Mouse (Mus musculus): ENCODE results near the gene 2310034G01Rik. TPM values are rescaled to one million over a fixed set of nuclear protein-coding genes. Genes with fewer than 3 reads are reported as not detected.

The 2310034G01Rik gene
- total and polyA plus RNA-seq, 2 experiments from 2014 or later, result 2.0 to 3.8 TPM

DNA sequence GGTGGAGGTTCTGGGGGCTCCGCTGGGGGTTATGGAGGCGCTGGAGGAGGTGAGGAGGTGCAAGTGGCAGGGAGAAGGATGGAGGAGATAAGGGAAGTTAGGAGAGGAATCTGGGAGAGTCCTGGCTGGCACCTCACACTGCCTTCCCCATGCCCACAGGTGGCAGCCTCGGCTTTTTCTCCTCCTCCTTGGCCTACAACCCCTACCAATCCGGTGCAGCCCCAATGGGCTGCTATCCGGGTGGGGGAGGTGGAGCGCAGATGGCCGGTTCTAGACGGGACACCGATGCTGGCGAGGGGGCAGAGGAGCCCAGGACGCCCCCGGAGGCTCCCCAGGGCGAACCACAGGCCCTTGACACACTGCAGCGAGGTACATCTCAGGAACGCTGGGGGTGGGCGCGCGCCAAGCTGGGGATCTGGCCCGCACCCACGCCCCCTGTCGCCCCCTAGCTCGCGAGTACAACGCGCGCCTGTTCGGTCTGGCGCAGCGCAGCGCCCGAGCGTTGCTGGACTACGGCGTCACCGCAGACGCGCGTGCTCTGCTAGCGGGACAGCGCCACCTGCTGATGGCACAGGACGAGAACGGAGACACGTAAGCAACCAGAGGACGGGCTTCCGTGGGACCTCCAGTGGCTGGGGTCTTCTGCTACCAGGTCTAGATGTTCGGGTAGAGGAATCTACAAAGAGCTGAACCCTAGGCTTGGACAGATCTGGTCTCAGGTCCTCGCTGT lies 41.2 kb downstream of the 2310034G01Rik start:
- ATAC-seq (ENCODE audit: low FRiP score) (peak; percentile 53), DNase-seq (ENCODE audit: low spot score) (peak; percentile 93)
- Histone ChIP-seq H3K4me3 (ENCODE audit: low read depth, low read length) (peak overlapping the region; percentile 46), H3K27ac (ENCODE audit: low read depth, low read length) (no peak overlapping the region), H3K4me1 (ENCODE audit: insufficient read depth, low read length) (no peaks in the 10 kb centered on the region), H3K9me3 (ENCODE audit: low read length) (no peaks in the 10 kb centered on the region), H3K36me3 (ENCODE audit: insufficient read depth, low read length) (peaks cover 32% of the 10 kb centered on the region), H3K27me3 (ENCODE audit: insufficient read depth, low read length) (0 out of 2 replicates have a peak, but pooled peaks cover 10% of the 10 kb centered on the region), H3K4me2 (ENCODE audit: low read depth, low read length, poor library complexity, severe bottlenecking) (peak overlapping the region; percentile 81), H3K9ac (replicated peaks; ENCODE audit: low read length, poor library complexity, severe bottlenecking) (peak overlapping the region; percentile 62)
- WGBS, result 2% methylated on average over 47 of the region's 47 CpGs
- TF ChIP-seq CTCF (IDR thresholded peaks at IDR 0.05), result peak; percentile 95

DNA sequence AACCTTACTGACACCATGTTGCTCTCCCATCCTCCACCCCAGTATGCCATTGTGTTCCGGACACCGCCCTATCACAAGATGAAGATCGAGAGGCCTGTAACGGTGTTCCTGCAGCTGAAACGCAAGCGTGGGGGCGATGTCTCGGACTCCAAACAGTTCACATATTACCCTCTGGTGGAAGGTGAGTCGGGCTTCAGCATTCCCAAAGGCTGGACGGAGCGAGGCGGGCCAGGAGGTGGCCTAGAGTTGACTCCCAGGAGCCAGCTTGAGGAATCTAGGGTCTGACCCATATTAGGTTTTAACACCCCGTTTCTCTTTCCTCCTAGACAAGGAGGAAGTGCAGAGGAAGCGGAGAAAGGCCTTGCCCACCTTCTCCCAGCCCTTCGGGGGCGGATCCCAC lies 41.8 kb downstream of the 2310034G01Rik start:
- WGBS, result 71% methylated on average over 16 of the region's 16 CpGs
- 0 out of 2 replicates have a peak, but pooled peaks cover 10% of the 10 kb centered on the region for H3K27me3 ChIP-seq (ENCODE audit: insufficient read depth, low read length)
- H3K36me3 ChIP-seq (ENCODE audit: insufficient read depth, low read length), result peaks cover 26% of the 10 kb centered on the region
- DNase-seq (ENCODE audit: low spot score) (no peak), ATAC-seq (ENCODE audit: low FRiP score) (no peak)
- H3K4me2 ChIP-seq (ENCODE audit: low read depth, low read length, poor library complexity, severe bottlenecking), result peak overlapping the region; percentile 81
- peak overlapping the region; percentile 46; the same call in 1 of the 2 replicates for H3K4me3 ChIP-seq (ENCODE audit: low read depth, low read length)
- no peaks in the 10 kb centered on the region for H3K9me3 ChIP-seq (ENCODE audit: low read length)
- H3K9ac ChIP-seq (replicated peaks; ENCODE audit: low read length, poor library complexity, severe bottlenecking), result no peak overlapping the region
- no peak overlapping the region for H3K27ac ChIP-seq (ENCODE audit: low read depth, low read length)
- TF ChIP-seq CTCF (IDR thresholded peaks at IDR 0.05), result no peak
- no peaks in the 10 kb centered on the region for H3K4me1 ChIP-seq (ENCODE audit: insufficient read depth, low read length)

DNA sequence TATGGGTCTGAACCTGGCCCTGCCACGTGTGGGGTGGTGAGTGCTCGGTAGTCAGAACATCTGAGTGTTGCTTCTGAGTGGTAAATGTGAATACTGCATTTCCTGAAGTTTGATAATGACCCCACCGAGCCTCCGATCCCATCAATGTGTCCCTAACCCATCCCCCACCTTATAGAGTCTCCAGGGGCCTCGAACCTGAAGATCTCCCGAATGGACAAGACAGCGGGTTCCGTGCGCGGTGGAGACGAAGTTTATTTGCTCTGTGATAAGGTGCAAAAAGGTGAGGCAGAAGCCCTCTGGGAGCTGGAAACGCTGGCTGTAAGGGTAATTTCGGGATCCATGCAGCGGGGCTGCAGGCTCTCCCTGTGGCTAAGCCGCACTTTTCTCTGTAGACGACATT lies 42.3 kb downstream of the 2310034G01Rik start:
- Histone ChIP-seq H3K4me2 (ENCODE audit: low read depth, low read length, poor library complexity, severe bottlenecking) (no peak overlapping the region), H3K27ac (ENCODE audit: low read depth, low read length) (no peak overlapping the region), H3K9me3 (ENCODE audit: low read length) (no peaks in the 10 kb centered on the region), H3K4me3 (ENCODE audit: low read depth, low read length) (no peak overlapping the region), H3K27me3 (ENCODE audit: insufficient read depth, low read length) (0 out of 2 replicates have a peak, but pooled peaks cover 10% of the 10 kb centered on the region), H3K36me3 (ENCODE audit: insufficient read depth, low read length) (peaks cover 21% of the 10 kb centered on the region), H3K9ac (replicated peaks; ENCODE audit: low read length, poor library complexity, severe bottlenecking) (no peak overlapping the region), H3K4me1 (ENCODE audit: insufficient read depth, low read length) (no peaks in the 10 kb centered on the region)
- DNase-seq (ENCODE audit: low spot score) (no peak), ATAC-seq (ENCODE audit: low FRiP score) (no peak)
- TF ChIP-seq CTCF (IDR thresholded peaks at IDR 0.05), result no peak
- 83% methylated on average over 16 of the region's 16 CpGs for WGBS

DNA sequence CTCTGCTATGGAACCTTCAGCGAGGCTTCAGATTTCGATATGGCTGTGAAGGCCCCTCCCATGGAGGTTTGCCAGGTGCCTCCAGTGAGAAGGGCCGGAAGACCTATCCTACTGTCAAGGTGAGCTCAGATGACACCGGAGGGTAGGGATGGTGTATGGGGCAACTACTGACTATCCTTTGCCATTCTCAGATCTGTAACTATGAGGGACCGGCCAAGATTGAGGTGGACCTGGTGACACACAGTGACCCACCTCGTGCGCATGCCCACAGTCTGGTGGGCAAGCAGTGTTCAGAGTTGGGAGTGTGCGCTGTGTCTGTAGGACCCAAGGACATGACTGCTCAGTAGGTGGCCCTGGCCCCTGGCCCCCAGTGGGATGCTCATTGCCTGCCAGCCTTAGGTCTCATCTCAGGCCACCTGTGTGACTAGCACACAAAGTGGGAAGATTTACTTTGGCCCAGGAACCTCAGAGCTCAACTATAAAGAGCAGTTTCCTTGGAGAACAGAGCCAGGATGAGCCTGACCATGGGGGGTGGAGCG lies 43.3 kb downstream of the 2310034G01Rik start:
- no peak overlapping the region for H3K4me2 ChIP-seq (ENCODE audit: low read depth, low read length, poor library complexity, severe bottlenecking)
- no peaks in the 10 kb centered on the region for H3K4me1 ChIP-seq (ENCODE audit: insufficient read depth, low read length)
- no peak overlapping the region for H3K27ac ChIP-seq (ENCODE audit: low read depth, low read length)
- H3K9me3 ChIP-seq (ENCODE audit: low read length), result no peaks in the 10 kb centered on the region
- DNase-seq (ENCODE audit: low spot score) (no peak), ATAC-seq (ENCODE audit: low FRiP score) (no peak)
- no peak overlapping the region for H3K9ac ChIP-seq (replicated peaks; ENCODE audit: low read length, poor library complexity, severe bottlenecking)
- H3K36me3 ChIP-seq (ENCODE audit: insufficient read depth, low read length), result peaks cover 13% of the 10 kb centered on the region
- no peak overlapping the region for H3K4me3 ChIP-seq (ENCODE audit: low read depth, low read length)
- 94% methylated on average over 9 of the region's 9 CpGs for WGBS
- H3K27me3 ChIP-seq (ENCODE audit: insufficient read depth, low read length), result 0 out of 2 replicates have a peak, but pooled peaks cover 10% of the 10 kb centered on the region
- TF ChIP-seq CTCF (IDR thresholded peaks at IDR 0.05), result no peak

DNA sequence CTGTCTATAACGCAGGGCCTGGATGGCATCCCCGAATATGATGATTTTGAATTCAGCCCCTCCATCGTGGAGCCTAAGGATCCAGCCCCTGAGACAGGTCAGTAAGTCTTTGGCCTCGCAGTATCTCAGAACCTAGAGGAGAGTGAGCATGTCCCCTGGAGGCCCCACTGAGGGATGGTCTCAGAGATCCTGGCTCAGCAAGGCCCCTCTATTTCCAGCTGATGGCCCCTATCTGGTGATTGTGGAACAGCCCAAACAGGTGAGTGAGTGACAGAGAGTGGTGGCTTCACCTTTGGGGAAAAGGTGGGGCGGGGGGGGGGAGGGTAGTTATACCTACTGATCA lies 43.9 kb downstream of the 2310034G01Rik start:
- peak overlapping the region; percentile 83 for H3K4me2 ChIP-seq (ENCODE audit: low read depth, low read length, poor library complexity, severe bottlenecking)
- H3K9ac ChIP-seq (replicated peaks; ENCODE audit: low read length, poor library complexity, severe bottlenecking), result no peak overlapping the region
- H3K27me3 ChIP-seq (ENCODE audit: insufficient read depth, low read length), result 0 out of 2 replicates have a peak, but pooled peaks cover 10% of the 10 kb centered on the region
- 57% methylated on average over 5 of the region's 5 CpGs for WGBS
- peaks cover 7% of the 10 kb centered on the region for H3K36me3 ChIP-seq (ENCODE audit: insufficient read depth, low read length)
- ATAC-seq (ENCODE audit: low FRiP score) (no peak), DNase-seq (ENCODE audit: low spot score) (no peak)
- no peak for TF ChIP-seq CTCF (IDR thresholded peaks at IDR 0.05)
- H3K27ac ChIP-seq (ENCODE audit: low read depth, low read length), result no peak overlapping the region
- no peaks in the 10 kb centered on the region for H3K9me3 ChIP-seq (ENCODE audit: low read length)
- 0 out of 2 replicates have a peak overlapping the region, but pooled peaks have one; percentile 44 for H3K4me3 ChIP-seq (ENCODE audit: low read depth, low read length)
- no peaks in the 10 kb centered on the region for H3K4me1 ChIP-seq (ENCODE audit: insufficient read depth, low read length)

Measured in midbrain, postnatal 0 days (tissue).